Mouse (Mus musculus): ENCODE data around the gene Slc28a3. TPM values are rescaled to one million over a fixed set of nuclear protein-coding genes. Genes with fewer than 3 reads are reported as not detected.

Slc28a3 gene
- polyA plus RNA-seq, 1 experiment from 2014 or later, result not detected

DNA sequence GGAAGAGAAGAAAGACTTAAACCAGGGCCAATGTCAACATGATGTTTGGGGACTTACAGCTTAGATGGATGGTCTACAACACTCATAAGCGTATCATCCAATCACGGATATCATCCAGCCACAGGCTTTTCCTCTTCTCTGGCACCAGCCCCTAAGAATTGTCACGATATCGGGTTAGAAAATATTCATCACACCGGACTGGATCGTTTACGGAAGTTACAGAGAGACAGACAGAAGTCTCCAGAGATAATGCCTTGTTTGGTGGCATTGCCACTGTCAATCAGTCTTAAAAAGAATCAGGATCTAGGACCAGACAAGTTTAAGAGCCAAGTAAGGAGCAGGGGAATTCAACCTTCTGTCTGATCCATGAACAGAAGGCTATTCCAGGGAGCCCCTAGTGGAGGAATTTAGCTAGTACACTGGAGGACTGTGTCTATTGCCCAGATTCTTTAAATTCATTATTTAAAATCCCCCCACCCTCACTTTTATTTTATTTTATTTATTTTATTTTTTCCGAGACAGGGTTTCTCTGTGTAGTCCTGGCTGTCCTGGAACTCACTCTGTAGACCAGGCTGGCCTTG is 96.4 kb downstream of the Slc28a3 start:
- WGBS, result 86% methylated on average over 8 of the region's 8 CpGs
- H3K4me1 ChIP-seq (replicated peaks; ENCODE audit: insufficient read depth, low read length), result no peaks in the 10 kb centered on the region
- H3K9me3 ChIP-seq (replicated peaks; ENCODE audit: low read length), result no peaks in the 10 kb centered on the region
- no peaks in the 10 kb centered on the region for H3K36me3 ChIP-seq (ENCODE audit: insufficient read depth, low read length)
- H3K9ac ChIP-seq (ENCODE audit: low read depth, low read length), result no peak overlapping the region
- no peak overlapping the region for H3K4me3 ChIP-seq (replicated peaks; ENCODE audit: low read depth, low read length)
- no peaks in the 10 kb centered on the region for H3K27me3 ChIP-seq (ENCODE audit: insufficient read depth, low read length)
- DNase-seq (ENCODE audit: low spot score) (peak; percentile 49), ATAC-seq (replicated peaks; ENCODE audit: low FRiP score, low read depth) (no peak)
- H3K27ac ChIP-seq, result no peak overlapping the region
- TF ChIP-seq CTCF (IDR thresholded peaks at IDR 0.05; ENCODE audit: low read depth), result peak; percentile 70
- no peak overlapping the region for H3K4me2 ChIP-seq (ENCODE audit: low read length)

DNA sequence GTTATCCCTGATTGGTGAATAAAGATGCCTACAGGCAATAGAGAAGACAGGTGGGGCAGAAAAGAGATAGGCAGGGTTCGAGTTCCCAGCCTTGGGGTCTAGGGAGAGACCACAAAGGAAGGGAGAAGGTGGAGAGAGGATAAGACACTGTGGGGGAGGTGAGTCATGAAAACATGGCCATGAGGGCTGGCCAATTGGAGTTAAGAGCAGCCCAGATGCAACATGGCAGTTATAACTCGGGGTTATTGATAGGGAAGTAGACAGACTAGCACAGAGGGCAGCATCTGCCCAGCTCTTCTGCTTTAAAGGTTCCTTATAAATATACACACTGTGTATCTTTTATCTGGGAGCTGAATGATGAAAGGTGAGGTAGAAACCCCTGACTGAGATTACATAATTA is 98.8 kb downstream of the Slc28a3 start:
- 67% methylated on average over 2 of the region's 2 CpGs for WGBS
- Histone ChIP-seq H3K9me3 (replicated peaks; ENCODE audit: low read length) (no peaks in the 10 kb centered on the region), H3K4me3 (replicated peaks; ENCODE audit: low read depth, low read length) (no peak overlapping the region), H3K27me3 (ENCODE audit: insufficient read depth, low read length) (no peaks in the 10 kb centered on the region), H3K4me2 (ENCODE audit: low read length) (no peak overlapping the region), H3K36me3 (ENCODE audit: insufficient read depth, low read length) (no peaks in the 10 kb centered on the region), H3K9ac (ENCODE audit: low read depth, low read length) (no peak overlapping the region), H3K4me1 (replicated peaks; ENCODE audit: insufficient read depth, low read length) (no peaks in the 10 kb centered on the region), H3K27ac (no peak overlapping the region)
- no peak for TF ChIP-seq CTCF (IDR thresholded peaks at IDR 0.05; ENCODE audit: low read depth)
- DNase-seq (ENCODE audit: low spot score) (no peak), ATAC-seq (replicated peaks; ENCODE audit: low FRiP score, low read depth) (no peak)

DNA sequence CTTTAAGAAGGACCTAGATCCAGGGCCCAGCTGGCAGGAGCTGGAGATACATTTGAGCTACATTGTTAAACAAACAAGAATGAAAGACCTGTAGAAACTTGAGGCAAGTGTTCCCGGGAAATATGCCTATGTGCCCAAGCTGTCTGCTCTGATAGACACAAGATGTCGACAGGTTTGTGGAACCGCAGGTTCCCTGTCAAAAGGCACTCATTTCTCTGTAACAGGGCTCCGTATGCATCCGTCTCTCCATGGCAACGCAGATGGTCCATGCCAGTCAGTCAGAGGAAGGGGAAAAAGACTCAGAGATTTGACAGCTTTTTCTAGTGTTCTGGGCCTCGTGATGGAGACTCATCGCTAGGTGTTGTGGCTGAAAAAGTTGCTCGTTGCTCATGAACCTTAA is 99.4 kb downstream of the Slc28a3 start:
- ATAC-seq (replicated peaks; ENCODE audit: low FRiP score, low read depth), result no peak

DNA sequence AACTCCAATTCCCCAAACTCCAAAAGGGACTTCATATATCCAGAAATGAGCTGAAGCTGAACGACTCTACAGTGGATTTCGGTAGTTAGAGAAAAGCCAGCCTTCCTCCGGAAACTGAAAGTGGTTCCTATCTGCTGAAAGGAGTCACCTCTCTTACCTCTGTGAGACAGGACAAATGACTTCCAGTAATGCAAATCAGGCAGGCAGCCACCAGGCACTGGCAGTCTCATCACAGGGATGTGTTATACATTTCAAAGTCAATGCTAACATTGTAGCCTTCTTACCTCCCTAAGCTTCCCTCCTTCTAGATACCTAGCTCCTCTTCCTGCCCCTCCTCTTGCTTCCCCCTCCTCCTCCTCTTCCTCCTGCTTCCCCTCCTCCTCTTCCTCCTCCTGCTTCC is 101.4 kb downstream of the Slc28a3 start:
- no peak for TF ChIP-seq CTCF (IDR thresholded peaks at IDR 0.05; ENCODE audit: low read depth)
- no peaks in the 10 kb centered on the region for H3K36me3 ChIP-seq (ENCODE audit: insufficient read depth, low read length)
- H3K4me1 ChIP-seq (replicated peaks; ENCODE audit: insufficient read depth, low read length), result no peaks in the 10 kb centered on the region
- H3K4me2 ChIP-seq (ENCODE audit: low read length), result no peak overlapping the region
- ATAC-seq (replicated peaks; ENCODE audit: low FRiP score, low read depth), result no peak
- WGBS, result 40% methylated on average over 3 of the region's 3 CpGs
- no peak overlapping the region for H3K9ac ChIP-seq (ENCODE audit: low read depth, low read length)
- H3K27ac ChIP-seq, result no peak overlapping the region
- no peaks in the 10 kb centered on the region for H3K9me3 ChIP-seq (replicated peaks; ENCODE audit: low read length)
- no peak overlapping the region for H3K4me3 ChIP-seq (replicated peaks; ENCODE audit: low read depth, low read length)
- no peak for DNase-seq (ENCODE audit: low spot score)
- H3K27me3 ChIP-seq (ENCODE audit: insufficient read depth, low read length), result no peaks in the 10 kb centered on the region

More for the DNA sequence above, 99.4 kb downstream of the Slc28a3 start:
- no peaks in the 10 kb centered on the region for H3K36me3 ChIP-seq (ENCODE audit: insufficient read depth, low read length)
- no peaks in the 10 kb centered on the region for H3K4me1 ChIP-seq (replicated peaks; ENCODE audit: insufficient read depth, low read length)
- H3K27ac ChIP-seq, result no peak overlapping the region
- no peak for DNase-seq (ENCODE audit: low spot score)
- 84% methylated on average over 9 of the region's 9 CpGs for WGBS
- no peak for TF ChIP-seq CTCF (IDR thresholded peaks at IDR 0.05; ENCODE audit: low read depth)
- no peak overlapping the region for H3K9ac ChIP-seq (ENCODE audit: low read depth, low read length)
- H3K4me3 ChIP-seq (replicated peaks; ENCODE audit: low read depth, low read length), result no peak overlapping the region
- H3K4me2 ChIP-seq (ENCODE audit: low read length), result no peak overlapping the region
- H3K27me3 ChIP-seq (ENCODE audit: insufficient read depth, low read length), result no peaks in the 10 kb centered on the region
- H3K9me3 ChIP-seq (replicated peaks; ENCODE audit: low read length), result no peaks in the 10 kb centered on the region

DNA sequence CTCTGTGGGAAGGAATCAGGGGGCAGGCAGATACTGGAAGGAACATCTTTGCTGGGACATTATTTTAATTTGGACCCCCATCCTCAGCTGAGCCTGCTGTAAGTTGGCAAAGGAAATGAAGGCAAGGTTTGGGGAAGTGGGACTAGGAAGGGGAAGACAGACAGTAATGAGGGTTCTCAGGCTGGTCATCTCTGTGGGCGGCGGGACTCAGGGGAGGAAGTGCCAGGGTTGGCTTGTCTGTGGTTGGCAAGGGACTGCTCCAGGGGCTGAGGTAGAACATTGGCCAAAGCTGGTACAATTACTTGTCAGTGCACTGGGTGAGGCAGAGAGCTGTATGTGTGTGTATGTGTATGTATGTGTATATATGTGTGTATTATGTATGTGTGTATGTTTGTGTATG is 107.1 kb downstream of the Slc28a3 start:
- TF ChIP-seq CTCF (IDR thresholded peaks at IDR 0.05; ENCODE audit: low read depth), result no peak
- no peak overlapping the region for H3K4me3 ChIP-seq (replicated peaks; ENCODE audit: low read depth, low read length)
- H3K9me3 ChIP-seq (replicated peaks; ENCODE audit: low read length), result no peaks in the 10 kb centered on the region
- H3K4me2 ChIP-seq (ENCODE audit: low read length), result no peak overlapping the region
- ATAC-seq (replicated peaks; ENCODE audit: low FRiP score, low read depth) (no peak), DNase-seq (ENCODE audit: low spot score) (no peak)
- H3K4me1 ChIP-seq (replicated peaks; ENCODE audit: insufficient read depth, low read length), result no peaks in the 10 kb centered on the region
- no peak overlapping the region for H3K27ac ChIP-seq
- no peaks in the 10 kb centered on the region for H3K27me3 ChIP-seq (ENCODE audit: insufficient read depth, low read length)
- H3K9ac ChIP-seq (ENCODE audit: low read depth, low read length), result no peak overlapping the region
- 90% methylated on average over 2 of the region's 2 CpGs for WGBS
- no peaks in the 10 kb centered on the region for H3K36me3 ChIP-seq (ENCODE audit: insufficient read depth, low read length)

DNA sequence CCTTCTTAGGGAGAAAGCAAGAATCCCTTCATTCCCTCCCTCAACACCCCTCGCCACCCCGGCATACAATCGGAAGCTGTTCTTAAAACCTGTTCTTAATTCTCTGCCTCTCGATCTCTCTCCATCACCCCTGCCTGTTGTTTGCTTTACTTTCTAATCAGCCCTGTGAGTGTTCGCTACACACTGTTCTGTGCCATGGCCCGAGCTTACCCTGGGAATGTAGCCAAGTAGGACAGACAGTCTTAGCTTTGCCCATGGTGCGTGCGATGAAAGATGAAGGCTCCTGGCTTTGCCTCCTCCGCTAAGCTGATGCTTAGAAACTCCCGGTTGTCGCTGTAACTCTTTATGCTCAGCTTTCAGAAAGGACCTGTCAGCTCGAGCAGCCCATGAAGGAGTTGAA is 112.9 kb downstream of the Slc28a3 start:
- H3K4me3 ChIP-seq (replicated peaks; ENCODE audit: low read depth, low read length), result no peak overlapping the region
- DNase-seq (ENCODE audit: low spot score) (no peak), ATAC-seq (replicated peaks; ENCODE audit: low FRiP score, low read depth) (no peak)
- TF ChIP-seq CTCF (IDR thresholded peaks at IDR 0.05; ENCODE audit: low read depth), result no peak
- WGBS, result 83% methylated on average over 12 of the region's 12 CpGs
- H3K27ac ChIP-seq, result no peak overlapping the region
- no peaks in the 10 kb centered on the region for H3K4me1 ChIP-seq (replicated peaks; ENCODE audit: insufficient read depth, low read length)
- H3K4me2 ChIP-seq (ENCODE audit: low read length), result no peak overlapping the region
- no peaks in the 10 kb centered on the region for H3K27me3 ChIP-seq (ENCODE audit: insufficient read depth, low read length)
- H3K36me3 ChIP-seq (ENCODE audit: insufficient read depth, low read length), result no peaks in the 10 kb centered on the region
- H3K9me3 ChIP-seq (replicated peaks; ENCODE audit: low read length), result no peaks in the 10 kb centered on the region
- H3K9ac ChIP-seq (ENCODE audit: low read depth, low read length), result no peak overlapping the region

Other genes with a start within 250 kb of the Slc28a3 start
- gene 2210016F16Rik, start 225.7 kb downstream of the Slc28a3 start, polyA plus RNA-seq (2015; fragmentation: Nextera tagmentation; extraction: Ambion mirVana), result 33.0 and 33.7 TPM in 2 replicates
- gene Rmi1, start 208.6 kb downstream of the Slc28a3 start, polyA plus RNA-seq (2015; fragmentation: Nextera tagmentation; extraction: Ambion mirVana), result 19.3 and 20.5 TPM in 2 replicates
- gene Hnrnpk, start 207.5 kb downstream of the Slc28a3 start, polyA plus RNA-seq (2015; fragmentation: Nextera tagmentation; extraction: Ambion mirVana), result 1,049 and 1,178 TPM in 2 replicates
- 6.0 and 6.6 TPM in 2 replicates for gene Ntrk2, start 195.7 kb upstream of the Slc28a3 start, polyA plus RNA-seq (2015; fragmentation: Nextera tagmentation; extraction: Ambion mirVana)